Mouse (Mus musculus): ENCODE data around the gene Rnase2b. TPM values are rescaled to one million over a fixed set of nuclear protein-coding genes. Genes with fewer than 3 reads are reported as not detected.

Gene Rnase2b
- polyA plus RNA-seq, 1 experiment from 2014 or later = not detected

DNA sequence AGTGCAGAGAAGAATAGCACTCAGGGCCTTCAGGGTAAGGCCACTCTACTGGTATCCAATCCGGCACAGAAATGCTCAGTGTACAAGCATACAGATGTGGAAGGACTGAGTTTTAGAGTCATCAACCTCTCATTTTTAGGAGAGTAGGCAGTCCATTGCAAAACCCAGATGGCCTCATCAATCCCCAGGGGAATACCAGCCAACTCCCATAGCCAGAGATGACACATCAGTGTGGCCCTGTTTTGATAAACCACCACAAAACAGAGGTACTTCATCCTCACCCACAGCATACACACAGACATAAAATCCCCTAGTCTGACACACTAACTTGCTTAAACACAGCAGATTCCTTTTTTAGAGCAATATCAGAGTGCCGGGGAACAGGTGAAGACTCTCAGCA is 38.4 kb downstream of the Rnase2b start:
- Histone ChIP-seq H3K4me2 (ENCODE audit: low read length) (no peak overlapping the region), H3K4me1 (ENCODE audit: control insufficient read depth, insufficient read depth, low read length) (no peaks in the 10 kb centered on the region), H3K9ac (ENCODE audit: low read depth, low read length) (no peak overlapping the region), H3K4me3 (ENCODE audit: low read depth, low read length) (no peak overlapping the region), H3K27ac (ENCODE audit: low read length) (no peak overlapping the region), H3K36me3 (ENCODE audit: control insufficient read depth, insufficient read depth, low read length) (no peaks in the 10 kb centered on the region), H3K9me3 (replicated peaks; ENCODE audit: control insufficient read depth, low read length, poor library complexity, severe bottlenecking) (no peaks in the 10 kb centered on the region), H3K27me3 (ENCODE audit: control insufficient read depth, insufficient read depth, low read depth, low read length) (no peaks in the 10 kb centered on the region)
- 92% methylated on average over 2 of the region's 2 CpGs for WGBS
- ATAC-seq = no peak

GRCm38 (mm10) chr14:51203115-51203514 is 41.1 kb downstream of the Rnase2b start, which contains the start of gene Ear14:
TSS of gene Ear14 (plus strand) at chr14:51203391.
- Histone ChIP-seq H3K27me3 (ENCODE audit: control insufficient read depth, insufficient read depth, low read depth, low read length) (no peaks in the 10 kb centered on the region), H3K9me3 (replicated peaks; ENCODE audit: control insufficient read depth, low read length, poor library complexity, severe bottlenecking) (no peaks in the 10 kb centered on the region), H3K9ac (ENCODE audit: low read depth, low read length) (no peak within 1 kb of the TSS), H3K27ac (ENCODE audit: low read length) (no peak within 1 kb of the TSS), H3K4me1 (ENCODE audit: control insufficient read depth, insufficient read depth, low read length) (no peaks in the 10 kb centered on the region), H3K36me3 (ENCODE audit: control insufficient read depth, insufficient read depth, low read length) (no peaks in the 10 kb centered on the region), H3K4me3 (ENCODE audit: low read depth, low read length) (no peak within 1 kb of the TSS), H3K4me2 (ENCODE audit: low read length) (no peak within 1 kb of the TSS)
- 92% methylated on average over 2 of the region's 2 CpGs for whole genome bisulfite sequencing
- ATAC-seq = no peak

Other genes with a start within 250 kb of the Rnase2b start
- 113 and 117 TPM in 2 replicates for gene Osgep, start 237.4 kb upstream of the Rnase2b start, polyA plus RNA-seq (2015; fragmentation: Nextera tagmentation; extraction: Ambion mirVana)
- 173 and 193 TPM in 2 replicates for gene Apex1, start 237.3 kb upstream of the Rnase2b start, polyA plus RNA-seq (2015; fragmentation: Nextera tagmentation; extraction: Ambion mirVana)
- 95.0 and 99.5 TPM in 2 replicates for gene Pip4p1, start 231.4 kb upstream of the Rnase2b start, polyA plus RNA-seq (2015; fragmentation: Nextera tagmentation; extraction: Ambion mirVana)
- 20.8 and 22.8 TPM in 2 replicates for gene Pnp, start 231.2 kb upstream of the Rnase2b start, polyA plus RNA-seq (2015; fragmentation: Nextera tagmentation; extraction: Ambion mirVana)
- not detected in 2 replicates for gene Gm49342, start 217.7 kb upstream of the Rnase2b start, polyA plus RNA-seq (2015; fragmentation: Nextera tagmentation; extraction: Ambion mirVana)
- gene Pnp2, start 206.3 kb upstream of the Rnase2b start, polyA plus RNA-seq (2015; fragmentation: Nextera tagmentation; extraction: Ambion mirVana) = 1.1 and 1.3 TPM in 2 replicates
- gene Rnase10, start 154.5 kb upstream of the Rnase2b start, polyA plus RNA-seq (2015; fragmentation: Nextera tagmentation; extraction: Ambion mirVana) = not detected in 2 replicates
- gene Rnase9, start 120.4 kb upstream of the Rnase2b start, polyA plus RNA-seq (2015; fragmentation: Nextera tagmentation; extraction: Ambion mirVana) = not detected in 2 replicates
- not detected in 2 replicates for gene Rnase11, start 112.1 kb upstream of the Rnase2b start, polyA plus RNA-seq (2015; fragmentation: Nextera tagmentation; extraction: Ambion mirVana)
- gene Rnase12, start 104.6 kb upstream of the Rnase2b start, polyA plus RNA-seq (2015; fragmentation: Nextera tagmentation; extraction: Ambion mirVana) = not detected in 2 replicates
- gene Olfr750, start 87.8 kb upstream of the Rnase2b start, polyA plus RNA-seq (2015; fragmentation: Nextera tagmentation; extraction: Ambion mirVana) = 0.07 TPM in 1 of 2 replicates, not detected in the other
- gene Rnase4, start 71.2 kb upstream of the Rnase2b start, polyA plus RNA-seq (2015; fragmentation: Nextera tagmentation; extraction: Ambion mirVana) = 13.6 and 15.2 TPM in 2 replicates
- gene Ang, start 71.1 kb upstream of the Rnase2b start, polyA plus RNA-seq (2015; fragmentation: Nextera tagmentation; extraction: Ambion mirVana) = 3.1 and 3.2 TPM in 2 replicates
- not detected in 2 replicates for gene Eddm3b, start 47.8 kb upstream of the Rnase2b start, polyA plus RNA-seq (2015; fragmentation: Nextera tagmentation; extraction: Ambion mirVana)
- 0.77 and 0.91 TPM in 2 replicates for gene Rnase6, start 38.4 kb upstream of the Rnase2b start, polyA plus RNA-seq (2015; fragmentation: Nextera tagmentation; extraction: Ambion mirVana)
- gene Rnase1, start 15.5 kb upstream of the Rnase2b start, polyA plus RNA-seq (2015; fragmentation: Nextera tagmentation; extraction: Ambion mirVana) = 0.57 TPM in 1 of 2 replicates, not detected in the other
- not detected in 2 replicates for gene Ang2, start 36.9 kb downstream of the Rnase2b start, polyA plus RNA-seq (2015; fragmentation: Nextera tagmentation; extraction: Ambion mirVana)
- not detected in 2 replicates for gene Ear14, start 41.1 kb downstream of the Rnase2b start, polyA plus RNA-seq (2015; fragmentation: Nextera tagmentation; extraction: Ambion mirVana)
- not detected in 2 replicates for gene Rnase2a, start 93.9 kb downstream of the Rnase2b start, polyA plus RNA-seq (2015; fragmentation: Nextera tagmentation; extraction: Ambion mirVana)
- gene Gm7247, start 199.5 kb downstream of the Rnase2b start, polyA plus RNA-seq (2015; fragmentation: Nextera tagmentation; extraction: Ambion mirVana) = not detected in 2 replicates
- gene Vmn2r88, start 248.6 kb downstream of the Rnase2b start, polyA plus RNA-seq (2015; fragmentation: Nextera tagmentation; extraction: Ambion mirVana) = not detected in 2 replicates

Data from midbrain, embryonic 16.5 days (tissue).